Comparison of ENCODE assay signal across 16 mouse cellular contexts in genomic region chr5:5005633-5006032, GRCm38 (mm10).
"Had no signal": no experiment of that assay in that cellular context is flagged by ENCODE, and none has a peak within 500 bp of the region (broad histone marks: within the 10 kb centered on the region; RNA-seq: fewer than 3 reads in every experiment).

No protein-coding gene starts in this region.

- H3K4me3 ChIP-seq: megakaryocyte, embryonic 14.5 days; midbrain, embryonic 13.5 days; neural tube, embryonic 12.5 days had no signal

- H3K27me3 ChIP-seq: megakaryocyte, embryonic 14.5 days; neural tube, embryonic 12.5 days had no signal

- H3K4me1 ChIP-seq: megakaryocyte, embryonic 14.5 days; neural tube, embryonic 12.5 days had no signal

- H3K27ac ChIP-seq: midbrain, embryonic 13.5 days; neural tube, embryonic 12.5 days had no signal

- H3K9me3 ChIP-seq: megakaryocyte, embryonic 14.5 days; midbrain, embryonic 13.5 days; neural tube, embryonic 12.5 days had no signal

- H3K4me2 ChIP-seq: lung, embryonic 14.5 days; midbrain, embryonic 11.5 days; midbrain, embryonic 13.5 days; neural tube, embryonic 12.5 days had no signal

- H3K36me3 ChIP-seq: neural tube, embryonic 12.5 days had no signal

- H3K9ac ChIP-seq: lung, embryonic 14.5 days; midbrain, embryonic 13.5 days; neural tube, embryonic 12.5 days had no signal

- DNase-seq: lung, adult 18-20 months; lung, embryonic 14.5 days; lung, postnatal 10 days; lung, postnatal 4 days; retina, postnatal 1 day; right cerebral cortex, adult 18-20 months; right cerebral cortex, postnatal 25 days; right cerebral cortex, postnatal 4 days; spleen, adult 18-20 months; thymus, adult 18-20 months; thymus, postnatal 25 days; thymus, postnatal 4 days had no signal
